Mouse (Mus musculus) midbrain, postnatal 0 days (tissue): ENCODE measurements at regions not wholly inside any gene's neighbourhood (a gene's known extent, or its start where the extent isn't known, plus 50 kb on each side); places are given as distances from the start of the nearest gene placed in this dataset.

Experiments used
- ATAC-seq: fragments of 200-750 bp; cut with Nextera tagmentation; 2 replicates; pipeline ENCODE4 v1.8.0; 2017; ENCODE audit warnings: moderate number of reproducible peaks, mild to moderate bottlenecking, moderate TSS enrichment, moderate library complexity; ENCODE audit not compliant: low FRiP score
- DNase-seq: peaks from one replicate; pipeline ENCODE4 v3.0.0-alpha.2; 2015; ENCODE audit warnings: low spot score
- H3K27ac ChIP-seq: fragments of 300-500 bp; sonication (generic); 2 replicates; pipeline ENCODE4 v1.5.1; 2014; ENCODE audit warnings: low read depth, mild to moderate bottlenecking, low read length, mixed read lengths
- H3K27me3 ChIP-seq: fragments of 300-500 bp; sonication (generic); 2 replicates; pipeline ENCODE4 v1.6.1; 2014; ENCODE audit warnings: low read length, control low read depth, mixed read lengths; ENCODE audit not compliant: insufficient read depth
- H3K36me3 ChIP-seq: fragments of 300-500 bp; sonication (generic); 2 replicates; pipeline ENCODE4 v1.6.1; 2014; ENCODE audit warnings: low read length, control low read depth, mixed read lengths; ENCODE audit not compliant: insufficient read depth
- H3K4me1 ChIP-seq: fragments of 300-500 bp; sonication (generic); 2 replicates; pipeline ENCODE4 v1.6.1; 2014; ENCODE audit warnings: mild to moderate bottlenecking, control low read depth, antibody characterized with exemption, low read length, mixed read lengths; ENCODE audit not compliant: insufficient read depth
- H3K4me2 ChIP-seq: fragments of 300-500 bp; sonication (generic); 2 replicates; pipeline ENCODE4 v1.6.1; 2014; ENCODE audit warnings: low read depth, mild to moderate bottlenecking, low read length, mixed read lengths; ENCODE audit not compliant: poor library complexity, severe bottlenecking
- H3K4me3 ChIP-seq: fragments of 300-500 bp; sonication (generic); 2 replicates; pipeline ENCODE4 v1.5.1; 2014; ENCODE audit warnings: low read depth, mild to moderate bottlenecking, low read length, moderate library complexity
- H3K9ac ChIP-seq: fragments of 300-500 bp; sonication (generic); replicated peaks from 2 replicates; pipeline ENCODE4 v1.6.1; 2014; ENCODE audit warnings: mild to moderate bottlenecking, low read length, moderate library complexity, mixed read lengths; ENCODE audit not compliant: poor library complexity, severe bottlenecking
- H3K9me3 ChIP-seq: fragments of 300-500 bp; sonication (generic); 2 replicates; pipeline ENCODE4 v1.6.1; 2016; ENCODE audit warnings: low read length, control low read depth
- CTCF ChIP-seq: IDR thresholded peaks from 2 replicates; pipeline ENCODE4 v1.5.1; 2016; ENCODE audit warnings: antibody characterized with exemption, mild to moderate bottlenecking
- WGBS: fragments of 180-500 bp; shearing (Covaris S2); extraction: QIAGEN DNeasy Blood & Tissue Kit; methylation state at CpG from one replicate; pipeline ENCODE4 v1.1.7; 2014; 5-methylcytosine and 5-hydroxymethylcytosine counted together

GRCm38 (mm10) chr10:11648151-11648550, 304.9 kb downstream of the Epm2a start:
- H3K4me3 ChIP-seq: no peak overlapping the region
- no peak overlapping the region for H3K27ac ChIP-seq
- DNase-seq (no peak), ATAC-seq (no peak)
- no peak overlapping the region for H3K9ac ChIP-seq
- 91% methylated on average over 1 of the region's 1 CpGs for WGBS
- TF ChIP-seq CTCF: no peak
- no peaks in the 10 kb centered on the region for H3K9me3 ChIP-seq
- no peaks in the 10 kb centered on the region for H3K4me1 ChIP-seq
- no peaks in the 10 kb centered on the region for H3K36me3 ChIP-seq
- no peak overlapping the region for H3K4me2 ChIP-seq
- no peaks in the 10 kb centered on the region for H3K27me3 ChIP-seq

DNA sequence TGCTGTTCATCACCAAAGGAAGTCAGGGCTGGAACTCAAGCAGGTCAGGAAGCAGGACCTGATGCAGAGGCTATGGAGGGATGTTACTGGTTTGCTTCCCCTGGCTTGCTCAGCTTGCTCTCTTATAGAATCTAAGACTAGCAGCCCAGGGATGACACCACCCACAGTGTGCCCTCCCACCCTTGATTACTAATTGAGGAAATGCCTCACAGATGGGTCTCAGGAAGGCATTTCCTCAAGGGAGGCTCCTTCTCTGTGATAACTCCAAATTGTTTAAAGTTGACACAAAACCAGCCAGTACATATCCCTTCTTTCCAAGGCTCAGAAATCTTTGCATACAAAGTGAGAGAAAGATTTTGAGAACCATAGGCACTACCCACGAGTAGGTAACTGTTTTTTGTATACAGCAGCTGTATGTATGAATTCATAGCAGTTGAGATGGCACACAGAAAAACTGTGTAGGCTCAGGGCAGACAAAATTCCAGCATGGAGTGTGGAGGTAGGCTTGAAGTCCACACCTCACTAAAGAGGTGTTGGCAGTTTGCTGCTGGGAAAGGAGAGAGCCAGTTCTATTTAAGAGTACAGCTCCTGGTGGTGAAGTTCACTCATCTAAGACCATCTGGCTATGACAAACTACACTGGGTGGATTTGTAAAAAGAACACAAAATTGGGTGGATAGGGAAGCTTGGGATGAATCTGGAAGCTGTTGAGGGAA, 317.0 kb downstream of the Epm2a start:
- Histone ChIP-seq H3K9ac (no peak overlapping the region), H3K9me3 (no peaks in the 10 kb centered on the region), H3K4me3 (no peak overlapping the region), H3K36me3 (no peaks in the 10 kb centered on the region), H3K4me1 (no peaks in the 10 kb centered on the region), H3K27ac (no peak overlapping the region), H3K4me2 (no peak overlapping the region), H3K27me3 (no peaks in the 10 kb centered on the region)
- 62% methylated on average over 1 of the region's 1 CpGs for WGBS
- TF ChIP-seq CTCF: no peak
- no peak for ATAC-seq
- DNase-seq: no peak

GRCm38 (mm10) chr10:11661660-11662250, 318.6 kb downstream of the Epm2a start:
- ATAC-seq (no peak), DNase-seq (peak; percentile 19)
- WGBS: 69% methylated on average over 5 of the region's 5 CpGs
- Histone ChIP-seq H3K4me2 (no peak overlapping the region), H3K9me3 (no peaks in the 10 kb centered on the region), H3K4me3 (no peak overlapping the region), H3K27ac (no peak overlapping the region), H3K36me3 (no peaks in the 10 kb centered on the region), H3K4me1 (no peaks in the 10 kb centered on the region), H3K9ac (no peak overlapping the region), H3K27me3 (no peaks in the 10 kb centered on the region)
- TF ChIP-seq CTCF: no peak

DNA sequence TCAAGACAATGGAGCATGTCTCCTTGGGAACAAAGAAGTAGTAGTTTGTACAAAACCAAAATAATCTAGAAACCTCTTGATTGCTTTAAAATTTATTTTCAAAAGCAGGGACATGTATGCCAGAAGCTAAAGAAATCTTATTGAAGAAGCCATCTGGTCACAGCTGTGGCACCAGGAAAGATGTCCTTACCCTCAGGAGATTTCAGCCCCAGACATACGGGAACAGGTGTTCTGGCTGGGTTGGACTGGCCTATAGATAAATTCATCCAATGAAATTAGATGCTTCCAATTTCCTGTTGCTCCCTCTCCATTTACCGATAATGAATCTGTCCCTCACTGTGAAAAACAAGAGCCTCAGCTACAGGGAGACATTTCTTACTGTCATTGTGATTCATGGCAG, 366.5 kb downstream of the Epm2a start:
- H3K4me3 ChIP-seq: no peak overlapping the region
- H3K9me3 ChIP-seq: no peaks in the 10 kb centered on the region
- no peak for DNase-seq
- no peak overlapping the region for H3K4me2 ChIP-seq
- ATAC-seq: no peak
- no peaks in the 10 kb centered on the region for H3K4me1 ChIP-seq
- 87% methylated on average over 2 of the region's 2 CpGs for WGBS
- TF ChIP-seq CTCF: no peak
- no peak overlapping the region for H3K27ac ChIP-seq
- H3K27me3 ChIP-seq: no peaks in the 10 kb centered on the region
- no peaks in the 10 kb centered on the region for H3K36me3 ChIP-seq
- no peak overlapping the region for H3K9ac ChIP-seq

DNA sequence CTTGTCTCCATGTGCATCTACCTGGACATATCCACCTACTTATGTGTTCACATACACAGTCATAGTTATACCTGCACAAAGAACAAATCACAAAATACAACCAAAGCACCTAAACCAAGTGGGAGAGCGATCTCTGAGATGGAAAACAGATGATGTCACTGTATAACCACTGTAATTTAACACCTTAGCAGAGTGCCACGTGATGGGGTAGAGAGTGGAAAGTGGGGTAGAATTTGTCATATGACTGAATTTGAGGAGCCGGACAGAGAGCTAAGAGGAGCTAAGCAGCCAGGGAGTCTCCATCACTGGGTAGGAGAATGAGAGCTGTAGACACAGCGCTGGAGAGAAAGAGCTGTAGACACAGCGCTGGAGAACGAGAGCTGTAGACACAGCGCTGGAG, 381.6 kb downstream of the Epm2a start:
- H3K9ac ChIP-seq: no peak overlapping the region
- H3K4me3 ChIP-seq: no peak overlapping the region
- no peaks in the 10 kb centered on the region for H3K36me3 ChIP-seq
- H3K9me3 ChIP-seq: no peaks in the 10 kb centered on the region
- 91% methylated on average over 7 of the region's 7 CpGs for WGBS
- no peaks in the 10 kb centered on the region for H3K4me1 ChIP-seq
- ATAC-seq (no peak), DNase-seq (no peak)
- H3K27me3 ChIP-seq: no peaks in the 10 kb centered on the region
- TF ChIP-seq CTCF: no peak
- H3K27ac ChIP-seq: no peak overlapping the region
- no peak overlapping the region for H3K4me2 ChIP-seq

GRCm38 (mm10) chr10:11729536-11729935, 386.3 kb downstream of the Epm2a start:
- no peaks in the 10 kb centered on the region for H3K36me3 ChIP-seq
- H3K27me3 ChIP-seq: no peaks in the 10 kb centered on the region
- 84% methylated on average over 2 of the region's 2 CpGs for WGBS
- no peak overlapping the region for H3K27ac ChIP-seq
- no peak for ATAC-seq
- TF ChIP-seq CTCF: no peak
- no peak overlapping the region for H3K9ac ChIP-seq
- H3K4me1 ChIP-seq: no peaks in the 10 kb centered on the region
- no peak overlapping the region for H3K4me2 ChIP-seq
- no peaks in the 10 kb centered on the region for H3K9me3 ChIP-seq
- no peak for DNase-seq
- H3K4me3 ChIP-seq: no peak overlapping the region
